Mouse (Mus musculus) cerebellum, adult 11 months (tissue): ENCODE measurements around the gene Cpeb4.
"Not testable (repeated sequence)": the region's sequence is repeated elsewhere in the genome, so short reads cannot be mapped to it uniquely, and the experiment has no call there.

Source experiments
- DNase-seq: peaks from one replicate; pipeline ENCODE4 v3.0.0; 2022

The Cpeb4 gene

DNA sequence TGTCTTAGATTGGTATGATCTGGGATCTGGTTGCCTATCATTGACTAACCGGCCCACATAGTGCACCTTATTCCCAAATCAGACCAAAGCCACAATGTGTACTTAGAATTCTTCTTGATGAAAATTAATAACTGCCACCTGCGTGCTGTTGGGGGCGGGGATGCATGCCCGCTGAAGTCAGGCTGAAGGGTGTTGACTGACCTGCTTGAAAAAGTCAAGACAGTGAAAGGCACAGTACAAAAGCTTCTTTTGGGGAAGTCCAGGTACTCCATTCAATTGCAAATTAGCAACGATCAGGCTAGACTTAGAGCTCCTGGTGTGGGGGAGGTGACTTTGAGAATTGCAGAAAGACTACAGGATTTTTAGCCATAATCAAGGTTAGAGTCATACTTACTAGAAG is 108.1 kb downstream of the Cpeb4 start:
- not testable (repeated sequence) for DNase-seq

DNA sequence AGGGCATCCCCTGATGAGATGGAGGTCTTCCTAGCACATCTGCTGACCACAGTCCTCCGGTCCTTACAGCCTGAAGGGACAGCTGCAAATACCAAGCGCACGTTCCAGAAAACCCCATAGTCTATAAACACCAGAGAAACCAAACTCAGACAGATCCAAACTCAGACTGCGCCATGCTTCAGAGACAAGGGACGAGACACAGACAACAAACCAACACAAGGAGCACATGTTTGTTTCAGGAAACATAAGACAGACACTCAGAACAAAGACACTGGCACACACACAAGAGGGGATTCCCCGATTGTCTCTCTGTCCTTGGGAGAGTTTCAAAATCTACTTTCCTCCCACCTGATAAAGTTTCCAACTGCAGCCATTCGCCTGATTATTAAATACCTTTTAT is 109.8 kb downstream of the Cpeb4 start:
- no peak for DNase-seq

DNA sequence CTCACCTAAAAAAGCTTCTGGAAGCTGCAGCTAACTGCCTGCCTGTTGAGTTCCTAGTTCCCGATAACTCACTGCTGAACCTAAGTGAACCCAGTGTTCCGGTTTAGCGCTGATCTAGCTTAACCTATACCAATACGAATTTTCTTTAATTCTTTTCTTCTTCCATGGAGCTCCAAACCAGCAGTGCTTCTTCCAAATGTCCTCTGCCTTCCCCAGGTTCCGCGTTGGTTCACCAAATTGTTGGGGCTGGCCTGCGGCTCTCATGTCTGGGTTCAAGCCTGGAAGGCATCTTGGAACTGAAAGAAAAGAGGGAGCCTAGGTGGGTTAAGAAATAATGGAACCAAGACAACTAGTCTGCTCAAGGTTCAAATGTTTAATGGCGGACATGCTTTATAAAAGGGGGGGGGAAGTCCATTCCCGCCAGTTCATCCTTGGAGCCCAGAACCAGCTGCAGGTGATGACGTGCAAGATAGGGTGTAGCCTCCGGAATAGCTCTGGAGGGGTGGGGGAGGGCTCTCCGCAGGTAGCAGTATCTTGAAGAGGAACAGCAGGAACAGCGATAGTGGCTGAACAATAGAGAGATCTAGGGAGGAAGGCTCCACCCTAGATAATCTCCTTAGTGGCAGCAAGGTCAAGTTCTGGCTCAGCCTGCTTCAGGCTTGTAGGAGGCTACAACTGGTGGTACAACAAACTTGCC is 110.4 kb downstream of the Cpeb4 start:
- DNase-seq = not testable (repeated sequence)

DNA sequence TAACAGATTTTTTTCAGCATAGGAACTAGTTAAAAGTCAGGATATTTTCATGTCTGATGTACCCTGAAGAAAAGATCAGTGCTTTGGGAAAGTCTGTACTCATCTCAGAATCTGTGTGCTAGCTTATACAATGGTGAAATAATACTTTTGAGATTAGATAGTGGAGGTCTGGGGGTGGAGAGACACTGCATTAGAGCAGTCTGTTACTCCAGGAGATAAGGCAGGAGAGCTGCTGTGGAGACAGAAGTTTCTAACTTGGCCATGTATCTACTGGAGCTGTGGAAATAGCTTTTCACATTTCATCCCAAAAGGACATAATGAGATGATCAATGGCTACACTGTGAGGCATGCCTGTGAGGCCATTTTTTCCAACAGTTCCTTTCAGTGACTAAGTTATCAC is 111.2 kb downstream of the Cpeb4 start:
- DNase-seq = no peak

DNA sequence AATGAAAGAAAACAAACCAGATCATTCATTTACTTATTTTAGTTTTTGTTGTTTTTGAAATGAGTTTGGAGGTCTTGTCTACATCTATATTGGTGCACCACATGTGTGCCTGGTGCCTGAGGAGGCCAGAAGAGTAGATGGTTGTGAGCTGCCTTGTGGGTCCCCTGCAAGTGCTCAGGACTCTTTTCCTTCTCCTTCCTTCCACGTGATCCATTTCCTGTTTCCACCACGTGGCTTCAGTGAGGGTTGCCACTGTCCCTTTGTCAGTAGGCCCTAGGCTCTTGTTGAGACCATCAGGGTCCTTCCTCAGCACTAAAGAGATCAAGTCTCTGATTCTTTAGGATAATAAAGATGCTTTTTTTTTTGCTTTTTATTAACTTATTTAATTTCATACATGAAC is 112.8 kb downstream of the Cpeb4 start:
- DNase-seq = no peak
